Mouse (Mus musculus) large intestine, adult 2 months (tissue): ENCODE measurements at regions not wholly inside any gene's neighbourhood (a gene's known extent, or its start where the extent isn't known, plus 50 kb on each side); places are given as distances from the start of the nearest gene placed in this dataset.

Experiments
- DNase-seq: peaks from one replicate; pipeline ENCODE4 v3.0.0-alpha.2; 2012; ENCODE audit warnings: low read depth, low spot score
- WGBS: fragments of 180-500 bp; shearing (Covaris S2); methylation state at CpG from one replicate; pipeline ENCODE4 v1.1.7; 2018; 5-methylcytosine and 5-hydroxymethylcytosine counted together

- no peak for DNase-seq
- WGBS: 52% methylated on average over 3 of the region's 3 CpGs
These were observed 407.4 kb upstream of the Lmcd1 start for GRCm38 (mm10) chr6:111866101-111866598.

- 52% methylated on average over 1 of the region's 1 CpGs for WGBS
- DNase-seq: no peak
These were observed 391.0 kb upstream of the Lmcd1 start for GRCm38 (mm10) chr6:111882557-111882956.

DNA sequence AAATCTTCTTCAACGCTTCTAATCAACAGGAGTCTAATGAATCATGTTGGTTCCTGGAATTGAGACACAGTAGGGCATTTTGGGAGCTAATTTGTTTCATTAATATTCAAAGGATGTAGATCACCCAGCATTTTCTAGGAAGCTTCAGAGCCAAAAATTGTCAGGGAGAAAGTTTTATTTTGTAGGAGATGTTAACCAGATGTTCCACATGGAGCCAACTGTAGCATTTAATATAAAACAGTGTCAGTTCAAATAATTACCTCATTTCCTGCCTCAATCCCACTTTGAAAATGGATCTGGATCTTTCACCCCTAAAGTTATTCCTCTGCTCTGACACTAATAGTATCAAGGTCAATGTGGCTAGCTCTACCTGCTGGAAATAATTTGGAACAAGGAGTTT is 389.6 kb upstream of the Lmcd1 start:
- DNase-seq: no peak
- WGBS: 80% methylated on average over 1 of the region's 1 CpGs

DNA sequence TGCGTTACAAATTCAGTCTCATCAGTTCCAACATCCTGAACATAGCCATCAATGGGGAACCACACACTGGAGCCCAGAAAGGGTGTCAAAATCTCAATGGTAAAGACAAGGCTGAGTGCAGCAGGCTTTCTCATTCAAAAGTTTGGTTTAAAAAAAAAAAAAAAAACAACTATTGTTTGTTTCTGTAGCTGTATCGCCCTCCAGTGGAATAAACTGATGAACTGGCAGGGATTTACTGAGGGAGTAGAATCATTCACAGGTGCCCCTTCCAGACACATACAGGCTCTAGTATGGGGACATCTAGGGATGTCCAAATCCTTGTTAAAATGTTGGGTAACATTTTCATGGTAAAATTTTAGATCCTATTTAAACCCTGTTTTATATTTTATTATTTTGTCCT is 361.6 kb upstream of the Lmcd1 start:
- 50% methylated on average over 2 of the region's 2 CpGs for WGBS
- no peak for DNase-seq

GRCm38 (mm10) chr6:111913771-111914405 is 359.7 kb upstream of the Lmcd1 start:
- no peak for DNase-seq
- 83% methylated on average over 11 of the region's 11 CpGs for WGBS

GRCm38 (mm10) chr6:111917248-111917721 is 356.3 kb upstream of the Lmcd1 start:
- 61% methylated on average over 6 of the region's 6 CpGs for WGBS
- DNase-seq: no peak

- DNase-seq: no peak
- WGBS: 72% methylated on average over 3 of the region's 3 CpGs
These were observed 355.5 kb upstream of the Lmcd1 start for GRCm38 (mm10) chr6:111917868-111918597.

DNA sequence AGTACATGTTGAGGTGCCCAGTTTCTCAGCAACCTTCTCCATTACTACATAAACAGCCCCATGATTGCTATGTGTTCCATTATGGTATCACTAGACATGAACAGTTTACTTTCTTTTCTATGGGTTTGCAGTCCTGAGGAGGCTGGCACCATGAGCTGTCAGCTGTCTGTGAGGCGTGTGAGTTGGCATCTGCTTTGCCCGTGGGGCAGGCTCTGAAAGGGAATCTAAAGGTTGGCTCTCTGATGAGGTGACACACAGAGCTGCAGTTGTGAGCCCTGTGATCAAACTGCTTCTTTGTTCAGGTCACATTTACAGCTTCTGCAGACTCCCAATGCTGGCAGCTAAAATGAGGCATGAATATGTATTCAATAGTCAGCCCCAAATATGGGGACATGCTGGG is 341.0 kb upstream of the Lmcd1 start:
- DNase-seq: no peak
- 78% methylated on average over 2 of the region's 2 CpGs for WGBS

GRCm38 (mm10) chr6:111954401-111954800 is 319.2 kb upstream of the Lmcd1 start:
- WGBS: 74% methylated on average over 1 of the region's 1 CpGs
- DNase-seq: no peak

- 68% methylated on average over 3 of the region's 3 CpGs for WGBS
These were observed 307.8 kb upstream of the Lmcd1 start for GRCm38 (mm10) chr6:111965766-111966165.

GRCm38 (mm10) chr6:111985452-111985851 is 288.1 kb upstream of the Lmcd1 start:
- DNase-seq: no peak
- WGBS: 58% methylated on average over 1 of the region's 1 CpGs

More at GRCm38 (mm10) chr6:111965766-111966165, 307.8 kb upstream of the Lmcd1 start:
- DNase-seq: no peak

DNA sequence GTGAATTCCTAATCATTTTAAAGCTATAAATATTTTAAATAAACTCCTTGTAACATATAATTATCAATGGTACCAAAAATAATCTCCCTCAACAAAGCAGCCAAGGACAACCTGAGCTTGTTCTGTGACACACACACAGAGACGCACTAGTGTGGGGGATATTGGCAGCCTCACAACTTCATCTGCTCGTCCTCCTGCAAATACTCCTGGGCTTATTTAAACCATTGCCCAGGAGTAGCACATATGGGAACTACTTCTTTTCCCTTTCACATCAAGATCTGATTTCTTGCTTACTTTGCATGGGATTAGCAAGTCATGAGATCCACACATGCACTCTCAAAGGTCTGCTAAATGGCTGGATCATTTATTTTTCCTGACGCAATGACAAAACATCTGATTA is 277.7 kb upstream of the Lmcd1 start:
- DNase-seq: no peak
- 69% methylated on average over 3 of the region's 3 CpGs for WGBS

DNA sequence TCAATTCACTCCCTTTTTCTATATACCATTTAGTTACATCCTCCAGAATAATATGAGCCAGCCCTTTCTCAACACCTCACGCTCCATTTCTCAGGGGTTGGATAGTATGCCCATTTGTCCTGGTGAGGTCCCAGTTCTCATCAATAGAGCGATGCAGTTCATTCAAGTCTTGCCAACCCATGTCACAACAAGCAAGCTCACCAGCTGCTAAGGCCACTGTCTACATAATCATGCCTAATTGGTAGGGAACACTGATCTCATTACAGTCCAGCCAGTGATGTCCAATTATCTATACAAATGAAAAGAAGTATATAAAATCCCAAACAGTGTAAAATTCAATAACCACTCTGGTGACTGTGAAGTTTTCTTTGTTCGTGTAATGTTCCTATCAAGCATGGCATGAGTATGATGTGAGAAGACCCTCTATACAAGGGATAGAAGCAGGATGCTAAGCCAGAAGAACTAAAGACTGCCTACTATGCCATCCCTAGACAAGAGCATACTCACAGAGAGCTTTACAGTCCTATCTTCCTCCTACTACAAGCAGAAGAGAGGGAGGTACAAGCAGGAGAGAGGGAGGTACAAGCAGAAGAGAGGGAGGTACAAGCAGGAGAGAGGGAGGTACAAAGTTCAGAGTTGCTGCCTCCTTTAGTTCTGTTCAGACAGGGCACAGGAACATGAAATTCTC is 269.6 kb upstream of the Lmcd1 start:
- 86% methylated on average over 3 of the region's 3 CpGs for WGBS
- DNase-seq: no peak

DNA sequence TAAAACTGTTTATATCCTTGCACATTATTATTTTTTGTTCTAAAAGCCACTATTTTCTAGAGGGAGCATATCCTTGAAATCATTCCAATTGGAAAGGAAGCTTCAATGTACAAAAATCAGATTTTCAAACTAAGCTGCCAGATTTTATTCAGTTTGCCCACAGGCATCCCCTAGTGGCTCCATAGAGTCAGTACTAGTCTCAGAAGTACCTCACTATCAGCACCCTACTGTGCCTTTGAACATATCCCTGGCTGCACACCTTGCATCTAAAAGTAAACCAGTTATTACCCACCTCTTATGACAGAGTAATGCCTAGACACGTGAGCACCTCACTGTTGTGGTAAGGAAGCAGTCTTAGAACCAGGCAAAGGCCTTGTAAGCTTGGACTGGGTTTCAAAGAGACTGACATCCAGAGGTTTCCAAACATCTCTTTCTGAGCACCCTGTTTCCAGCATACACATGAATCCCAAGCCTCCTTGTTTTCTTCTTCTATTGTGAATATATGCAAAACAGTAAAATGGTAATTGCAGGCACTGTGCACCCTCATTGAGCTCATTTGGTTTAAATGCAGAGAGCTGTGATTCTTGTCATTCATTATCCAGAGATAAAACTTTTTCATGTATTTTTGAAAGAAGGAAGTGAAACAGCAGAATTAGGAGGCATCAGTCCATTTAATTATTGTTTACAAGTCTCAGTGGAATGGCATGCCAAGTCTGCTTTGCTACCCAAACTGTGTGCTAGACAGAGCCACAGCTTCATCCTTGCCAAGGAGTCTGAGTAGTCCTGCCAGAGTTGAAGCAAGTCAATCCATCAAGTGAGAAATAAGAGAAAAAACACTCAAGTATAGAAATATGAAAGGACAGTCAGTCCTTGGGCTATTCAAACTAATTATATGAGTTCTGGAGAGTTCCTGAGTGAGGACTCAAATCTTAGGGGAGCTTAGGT is 247.0 kb upstream of the Lmcd1 start:
- WGBS: 47% methylated on average over 1 of the region's 1 CpGs
- no peak for DNase-seq

GRCm38 (mm10) chr6:112050548-112051184 is 222.9 kb upstream of the Lmcd1 start:
- WGBS: 74% methylated on average over 6 of the region's 6 CpGs

DNA sequence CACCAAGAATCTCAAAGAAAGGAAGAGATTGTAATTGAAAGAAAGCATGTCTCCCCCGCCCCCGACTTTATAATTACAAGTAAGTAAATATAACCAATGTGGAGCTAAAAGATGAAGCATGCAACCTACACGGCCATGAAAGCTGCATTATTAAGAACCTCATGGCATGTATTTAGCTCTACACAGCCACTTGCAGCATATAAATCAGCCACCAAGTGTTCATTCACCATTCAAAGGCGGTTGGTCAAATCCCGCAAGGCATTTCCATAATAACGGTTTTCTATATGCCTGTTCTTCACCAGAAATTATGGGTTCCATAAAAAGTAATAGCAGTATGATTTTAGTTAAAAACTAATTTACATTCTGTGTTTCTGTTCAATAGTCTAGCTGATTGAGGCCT is 221.4 kb upstream of the Lmcd1 start:
- DNase-seq: no peak
- WGBS: 83% methylated on average over 6 of the region's 6 CpGs

More at GRCm38 (mm10) chr6:112050548-112051184, 222.9 kb upstream of the Lmcd1 start:
- DNase-seq: no peak

GRCm38 (mm10) chr6:112057895-112058294 is 215.7 kb upstream of the Lmcd1 start:
- WGBS: 21% methylated on average over 1 of the region's 1 CpGs
- DNase-seq: no peak

- DNase-seq: no peak
- 59% methylated on average over 3 of the region's 3 CpGs for WGBS
These were observed 210.6 kb upstream of the Lmcd1 start for GRCm38 (mm10) chr6:112062956-112063355.

DNA sequence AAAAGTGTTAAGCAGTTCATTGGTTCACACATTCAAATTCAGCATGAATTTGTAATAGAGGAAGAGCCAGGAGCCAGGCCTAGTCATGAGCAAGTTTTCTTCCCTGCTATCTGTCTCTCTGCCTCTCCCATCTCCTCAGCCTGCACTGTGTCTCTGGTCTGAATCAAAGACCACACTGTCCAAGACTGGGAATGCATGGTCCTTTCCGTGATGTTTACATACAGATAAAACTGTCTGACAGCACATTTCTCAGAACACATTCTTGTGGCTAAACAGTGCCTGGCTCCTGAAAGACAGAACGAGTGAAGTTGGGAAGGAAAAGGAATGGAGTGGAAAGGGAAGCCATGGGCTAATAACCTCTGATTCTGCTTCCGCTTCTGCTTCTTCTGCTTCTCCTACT is 183.0 kb upstream of the Lmcd1 start:
- DNase-seq: no peak
- WGBS: 65% methylated on average over 3 of the region's 3 CpGs
